Mouse (Mus musculus): ENCODE data around the gene Coq8b.
"Not testable (repeated sequence)": the region's sequence is repeated elsewhere in the genome, so short reads cannot be mapped to it uniquely, and the experiment has no call there.

Coq8b gene

GRCm38 (mm10) chr7:27228865-27229264 is 4.0 kb upstream of the Coq8b start:
- DNase-seq (ENCODE audit: extremely low spot score), result no peak

- DNase-seq (ENCODE audit: extremely low spot score), result no peak
Observed at GRCm38 (mm10) chr7:27230781-27231180, 2.0 kb upstream of the Coq8b start.

GRCm38 (mm10) chr7:27231693-27232331 is 1.0 kb upstream of the Coq8b start:
- DNase-seq (ENCODE audit: extremely low spot score), result no peak

GRCm38 (mm10) chr7:27233300-27233699 is 477 bp downstream of the Coq8b start:
- no peak for DNase-seq (ENCODE audit: extremely low spot score)

GRCm38 (mm10) chr7:27235726-27236125 is 2.9 kb downstream of the Coq8b start:
- DNase-seq (ENCODE audit: extremely low spot score), result no peak

- DNase-seq (ENCODE audit: extremely low spot score), result no peak
Observed at GRCm38 (mm10) chr7:27237527-27237926, 4.7 kb downstream of the Coq8b start.

- DNase-seq (ENCODE audit: extremely low spot score), result no peak
Observed at GRCm38 (mm10) chr7:27238568-27238967, 5.7 kb downstream of the Coq8b start.

GRCm38 (mm10) chr7:27243211-27243610 is 10.4 kb downstream of the Coq8b start:
- no peak for DNase-seq (ENCODE audit: extremely low spot score)

- not testable (repeated sequence) for DNase-seq (ENCODE audit: extremely low spot score)
Observed at GRCm38 (mm10) chr7:27244088-27244487, 11.3 kb downstream of the Coq8b start.

GRCm38 (mm10) chr7:27249146-27249545 is 16.3 kb downstream of the Coq8b start:
- DNase-seq (ENCODE audit: extremely low spot score), result no peak

- no peak for DNase-seq (ENCODE audit: extremely low spot score)
Observed at GRCm38 (mm10) chr7:27249928-27250327, 17.1 kb downstream of the Coq8b start.

- no peak for DNase-seq (ENCODE audit: extremely low spot score)
Observed at GRCm38 (mm10) chr7:27251946-27252345, 19.1 kb downstream of the Coq8b start.

GRCm38 (mm10) chr7:27255721-27256120 is 22.9 kb downstream of the Coq8b start:
- DNase-seq (ENCODE audit: extremely low spot score), result no peak

GRCm38 (mm10) chr7:27257046-27257851 is 24.4 kb downstream of the Coq8b start:
- peak; percentile 28 for DNase-seq (ENCODE audit: extremely low spot score)

- peak; percentile 37 for DNase-seq (ENCODE audit: extremely low spot score)
Observed at GRCm38 (mm10) chr7:27257852-27258204, 25.0 kb downstream of the Coq8b start.

- DNase-seq (ENCODE audit: extremely low spot score), result peak; percentile 97
Observed at GRCm38 (mm10) chr7:27258205-27258899, 25.5 kb downstream of the Coq8b start, which contains the start of gene Numbl. Gene Numbl, plus strand, starts transcription at chr7:27258433.

- no peak for DNase-seq (ENCODE audit: extremely low spot score)
Observed at GRCm38 (mm10) chr7:27259271-27259721, 26.5 kb downstream of the Coq8b start.

GRCm38 (mm10) chr7:27259771-27260170 is 26.9 kb downstream of the Coq8b start:
- DNase-seq (ENCODE audit: extremely low spot score), result no peak

GRCm38 (mm10) chr7:27260856-27261255 is 28.0 kb downstream of the Coq8b start:
- DNase-seq (ENCODE audit: extremely low spot score), result no peak

GRCm38 (mm10) chr7:27261888-27262287 is 29.1 kb downstream of the Coq8b start:
- no peak for DNase-seq (ENCODE audit: extremely low spot score)

GRCm38 (mm10) chr7:27264761-27265160 is 31.9 kb downstream of the Coq8b start:
- no peak for DNase-seq (ENCODE audit: extremely low spot score)

- no peak for DNase-seq (ENCODE audit: extremely low spot score)
Observed at GRCm38 (mm10) chr7:27266515-27267128, 33.8 kb downstream of the Coq8b start.

Data from embryo, embryonic 9.5 days (tissue).